In the genomic region with DNA sequence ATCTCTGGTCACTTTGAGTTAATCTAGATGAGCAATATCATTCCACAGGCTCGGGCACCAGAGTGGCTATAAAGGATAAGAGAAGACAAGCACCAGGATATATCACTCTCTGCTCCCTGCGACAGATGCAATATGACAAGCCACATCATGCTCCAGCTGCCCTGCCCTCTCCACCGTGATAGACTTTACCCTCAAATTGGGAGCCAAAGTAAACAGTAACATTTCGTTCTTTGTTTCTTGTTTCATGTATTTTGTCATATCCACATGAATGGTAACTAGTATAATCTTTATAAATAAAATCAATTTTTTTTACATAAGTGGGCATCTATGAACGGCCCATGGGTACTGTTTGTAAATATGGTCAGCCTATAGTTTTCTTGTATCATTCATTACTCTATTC, we compare ENCODE assay signal across 35 mouse cellular contexts.
"Had no signal": no experiment of that assay in that cellular context is flagged by ENCODE, and none has a peak within 500 bp of the region (broad histone marks: within the 10 kb centered on the region; RNA-seq: fewer than 3 reads in every experiment).

No protein-coding gene starts in this region.

- H3K4me1 ChIP-seq: heart, embryonic 10.5 days; heart, embryonic 12.5 days; heart, embryonic 13.5 days; heart, embryonic 15.5 days; hindbrain, embryonic 12.5 days; hindbrain, embryonic 15.5 days; intestine, embryonic 15.5 days; kidney, embryonic 15.5 days had no signal

- H3K4me2 ChIP-seq: heart, embryonic 11.5 days; heart, embryonic 12.5 days; heart, embryonic 13.5 days; heart, embryonic 15.5 days; hindbrain, embryonic 12.5 days; hindbrain, embryonic 13.5 days; hindbrain, embryonic 14.5 days; hindbrain, embryonic 15.5 days; intestine, embryonic 15.5 days; kidney, embryonic 15.5 days had no signal

- DNase-seq: heart, postnatal 10 days; heart, postnatal 14 days; heart, postnatal 36 days; heart, postnatal 4 days; kidney, adult 11 months; kidney, adult 18-20 months; kidney, adult 2 months; kidney, adult 8-10 months; kidney, adult 9 months; kidney, postnatal 10 days; kidney, postnatal 14 days; kidney, postnatal 25 days; kidney, postnatal 36 days; kidney, postnatal 4 days; layer of hippocampus, adult 9-11 months; layer of hippocampus, postnatal 36 days had no signal

- H3K9ac ChIP-seq: heart, embryonic 12.5 days; heart, embryonic 13.5 days; heart, embryonic 15.5 days; hindbrain, embryonic 12.5 days; hindbrain, embryonic 13.5 days; hindbrain, embryonic 14.5 days; hindbrain, embryonic 15.5 days; intestine, embryonic 15.5 days; kidney, embryonic 15.5 days had no signal

- H3K36me3 ChIP-seq: heart, embryonic 10.5 days; heart, embryonic 12.5 days; heart, embryonic 13.5 days; heart, embryonic 15.5 days; hindbrain, embryonic 10.5 days; hindbrain, embryonic 12.5 days; hindbrain, embryonic 13.5 days; hindbrain, embryonic 15.5 days; intestine, embryonic 15.5 days; kidney, embryonic 15.5 days had no signal

- H3K27ac ChIP-seq: heart, embryonic 10.5 days; heart, embryonic 13.5 days; heart, embryonic 15.5 days; hindbrain, embryonic 10.5 days; hindbrain, embryonic 12.5 days; hindbrain, embryonic 13.5 days; hindbrain, embryonic 14.5 days; hindbrain, embryonic 15.5 days; hindbrain, postnatal 0 days; intestine, embryonic 15.5 days; kidney, embryonic 15.5 days; kidney, postnatal 0 days; layer of hippocampus, adult 2 months had no signal

- ATAC-seq: hindbrain, embryonic 16.5 days; hindbrain, postnatal 0 days; inflammation-experienced regulatory T-cells, adult 6 months; intestine, embryonic 16.5 days; intestine, postnatal 0 days had no signal

- H3K9me3 ChIP-seq: heart, embryonic 10.5 days; heart, embryonic 12.5 days; heart, embryonic 13.5 days; heart, embryonic 15.5 days; hindbrain, embryonic 10.5 days; hindbrain, embryonic 12.5 days; hindbrain, embryonic 13.5 days; hindbrain, embryonic 15.5 days; intestine, embryonic 15.5 days; kidney, embryonic 15.5 days had no signal

- H3K27me3 ChIP-seq: heart, embryonic 12.5 days; heart, embryonic 13.5 days; heart, embryonic 15.5 days; hindbrain, embryonic 12.5 days; hindbrain, embryonic 13.5 days; hindbrain, embryonic 15.5 days; intestine, embryonic 15.5 days; kidney, embryonic 15.5 days had no signal

- H3K4me3 ChIP-seq: heart, embryonic 10.5 days; heart, embryonic 12.5 days; heart, embryonic 13.5 days; heart, embryonic 15.5 days; hindbrain, embryonic 10.5 days; hindbrain, embryonic 12.5 days; hindbrain, embryonic 13.5 days; hindbrain, embryonic 15.5 days; intestine, embryonic 15.5 days; kidney, embryonic 15.5 days; layer of hippocampus, adult 2 months had no signal
